Mouse (Mus musculus) hindbrain, embryonic 13.5 days (tissue): ENCODE measurements around the gene Znrf2. TPM values are rescaled to one million over a fixed set of nuclear protein-coding genes. Genes with fewer than 3 reads are reported as not detected.
A peak's percentile ranks its signal among the peaks of the same experiment; 100 is the strongest.
"Not testable (repeated sequence)": the region's sequence is repeated elsewhere in the genome, so short reads cannot be mapped to it uniquely, and the experiment has no call there.

Source experiments
- ATAC-seq: fragments of 200-750 bp; cut with Nextera tagmentation; 2 replicates; pipeline ENCODE4 v1.8.0; 2017; ENCODE audit warnings: moderate TSS enrichment; ENCODE audit not compliant: low FRiP score
- H3K27ac ChIP-seq: fragments of 300-500 bp; sonication (generic); 2 replicates; pipeline ENCODE4 v1.5.1; 2015; ENCODE audit warnings: inconsistent platforms, mild to moderate bottlenecking, moderate library complexity
- H3K27me3 ChIP-seq: fragments of 300-500 bp; sonication (generic); 2 replicates; pipeline ENCODE4 v1.6.1; 2015; ENCODE audit warnings: mild to moderate bottlenecking, inconsistent platforms
- H3K36me3 ChIP-seq: fragments of 300-500 bp; sonication (generic); 2 replicates; pipeline ENCODE4 v1.6.1; 2015; ENCODE audit warnings: mild to moderate bottlenecking, inconsistent platforms
- H3K4me1 ChIP-seq: fragments of 300-500 bp; sonication (generic); replicated peaks from 2 replicates; pipeline ENCODE4 v1.6.1; 2015; ENCODE audit warnings: inconsistent platforms
- H3K4me2 ChIP-seq: fragments of 300-500 bp; sonication (generic); 2 replicates; pipeline ENCODE4 v1.6.1; 2015; ENCODE audit warnings: inconsistent platforms, mild to moderate bottlenecking, moderate library complexity
- H3K4me3 ChIP-seq: fragments of 300-500 bp; sonication (generic); 2 replicates; pipeline ENCODE4 v1.5.1; 2015; ENCODE audit warnings: mild to moderate bottlenecking, inconsistent platforms
- H3K9ac ChIP-seq: fragments of 300-500 bp; sonication (generic); 2 replicates; pipeline ENCODE4 v1.6.1; 2015; ENCODE audit warnings: mild to moderate bottlenecking, inconsistent platforms
- H3K9me3 ChIP-seq: fragments of 300-500 bp; sonication (generic); 2 replicates; pipeline ENCODE4 v1.6.1; 2016; ENCODE audit warnings: inconsistent platforms
- WGBS: fragments of 180-500 bp; shearing (Covaris S2); methylation state at CpG from one replicate; pipeline ENCODE4 v1.1.7; 2015; 5-methylcytosine and 5-hydroxymethylcytosine counted together
- polyA plus RNA-seq: library from polyadenylated mRNA; unstranded; fragments of >200 nt; fragmentation: Nextera tagmentation; extraction: Ambion mirVana; gene quantifications from 2 replicates; pipeline ENCODE4 v1.2.1, GENCODE M21; 2015

The Znrf2 gene
- polyA plus RNA-seq, 1 experiment from 2014 or later: 5.6 TPM

- no peak overlapping the region for H3K4me3 ChIP-seq
- H3K36me3 ChIP-seq: no peaks in the 10 kb centered on the region
- H3K9me3 ChIP-seq: no peaks in the 10 kb centered on the region
- WGBS: 75% methylated on average over 11 of the region's 11 CpGs
- ATAC-seq: no peak
- H3K4me1 ChIP-seq: peaks cover 19% of the 10 kb centered on the region
- H3K9ac ChIP-seq: no peak overlapping the region
- no peak overlapping the region for H3K4me2 ChIP-seq
- H3K27ac ChIP-seq: 0 out of 2 replicates have a peak overlapping the region, but pooled peaks have one; percentile 25
- H3K27me3 ChIP-seq: 0 out of 2 replicates have a peak, but pooled peaks cover 4% of the 10 kb centered on the region
Measured at GRCm38 (mm10) chr6:54811546-54812250, 5.0 kb upstream of the Znrf2 start.

GRCm38 (mm10) chr6:54812276-54812675, 4.4 kb upstream of the Znrf2 start:
- Histone ChIP-seq H3K9ac (no peak overlapping the region), H3K4me2 (no peak overlapping the region), H3K9me3 (no peaks in the 10 kb centered on the region), H3K36me3 (no peaks in the 10 kb centered on the region), H3K4me1 (peaks cover 19% of the 10 kb centered on the region), H3K27ac (no peak overlapping the region), H3K27me3 (0 out of 2 replicates have a peak, but pooled peaks cover 4% of the 10 kb centered on the region), H3K4me3 (no peak overlapping the region)
- no peak for ATAC-seq
- WGBS: 91% methylated on average over 6 of the region's 6 CpGs

GRCm38 (mm10) chr6:54815428-54816130, 1.1 kb upstream of the Znrf2 start:
- H3K36me3 ChIP-seq: no peaks in the 10 kb centered on the region
- H3K9me3 ChIP-seq: no peaks in the 10 kb centered on the region
- peak overlapping the region; percentile 68 for H3K4me2 ChIP-seq
- no peak overlapping the region for H3K27ac ChIP-seq
- H3K9ac ChIP-seq: no peak overlapping the region
- H3K4me3 ChIP-seq: no peak overlapping the region
- 85% methylated on average over 9 of the region's 9 CpGs for WGBS
- H3K4me1 ChIP-seq: peaks cover 36% of the 10 kb centered on the region
- H3K27me3 ChIP-seq: 0 out of 2 replicates have a peak, but pooled peaks cover 4% of the 10 kb centered on the region
- ATAC-seq: no peak

GRCm38 (mm10) chr6:54817266-54817767, 601 bp downstream of the Znrf2 start:
- WGBS: 0% methylated on average over 34 of the region's 39 CpGs
- peak overlapping the region; percentile 94 for H3K9ac ChIP-seq

GRCm38 (mm10) chr6:54818389-54818788, 1.7 kb downstream of the Znrf2 start:
- no peaks in the 10 kb centered on the region for H3K36me3 ChIP-seq
- peak overlapping the region; percentile 68 for H3K4me2 ChIP-seq
- peak overlapping the region; percentile 87 for H3K4me3 ChIP-seq
- peaks cover 28% of the 10 kb centered on the region for H3K4me1 ChIP-seq
- WGBS: 50% methylated on average over 2 of the region's 2 CpGs
- no peaks in the 10 kb centered on the region for H3K9me3 ChIP-seq
- 0 out of 2 replicates have a peak, but pooled peaks cover 4% of the 10 kb centered on the region for H3K27me3 ChIP-seq
- ATAC-seq: no peak
- no peak overlapping the region for H3K27ac ChIP-seq
- 0 out of 2 replicates have a peak overlapping the region, but pooled peaks have one; percentile 94 for H3K9ac ChIP-seq

More at GRCm38 (mm10) chr6:54817266-54817767, 601 bp downstream of the Znrf2 start:
- peak; percentile 33 for ATAC-seq
- Histone ChIP-seq H3K27me3 (0 out of 2 replicates have a peak, but pooled peaks cover 4% of the 10 kb centered on the region), H3K4me2 (peak overlapping the region; percentile 68), H3K9me3 (no peaks in the 10 kb centered on the region), H3K4me3 (peak overlapping the region; percentile 87), H3K27ac (peak overlapping the region; percentile 97), H3K36me3 (no peaks in the 10 kb centered on the region), H3K4me1 (peaks cover 30% of the 10 kb centered on the region)

- no peak overlapping the region for H3K4me3 ChIP-seq
- peaks cover 28% of the 10 kb centered on the region for H3K4me1 ChIP-seq
- 0 out of 2 replicates have a peak overlapping the region, but pooled peaks have one; percentile 17 for H3K4me2 ChIP-seq
- ATAC-seq: no peak
- H3K27ac ChIP-seq: no peak overlapping the region
- no peaks in the 10 kb centered on the region for H3K9me3 ChIP-seq
- 0 out of 2 replicates have a peak, but pooled peaks cover 4% of the 10 kb centered on the region for H3K27me3 ChIP-seq
- 28% methylated on average over 4 of the region's 4 CpGs for WGBS
- no peak overlapping the region for H3K9ac ChIP-seq
- no peaks in the 10 kb centered on the region for H3K36me3 ChIP-seq
Measured at GRCm38 (mm10) chr6:54819272-54819671, 2.6 kb downstream of the Znrf2 start.

- H3K4me3 ChIP-seq: no peak overlapping the region
- WGBS: 60% methylated on average over 3 of the region's 3 CpGs
- H3K27ac ChIP-seq: no peak overlapping the region
- H3K9me3 ChIP-seq: no peaks in the 10 kb centered on the region
- no peak overlapping the region for H3K9ac ChIP-seq
- H3K4me1 ChIP-seq: peaks cover 28% of the 10 kb centered on the region
- ATAC-seq: no peak
- H3K4me2 ChIP-seq: no peak overlapping the region
- 0 out of 2 replicates have a peak, but pooled peaks cover 4% of the 10 kb centered on the region for H3K27me3 ChIP-seq
- H3K36me3 ChIP-seq: no peaks in the 10 kb centered on the region
Measured at GRCm38 (mm10) chr6:54819746-54820145, 3.0 kb downstream of the Znrf2 start.

- H3K4me3 ChIP-seq: no peak overlapping the region
- 89% methylated on average over 4 of the region's 4 CpGs for WGBS
- H3K27ac ChIP-seq: no peak overlapping the region
Measured at GRCm38 (mm10) chr6:54822348-54822747, 5.6 kb downstream of the Znrf2 start.

GRCm38 (mm10) chr6:54824561-54824960, 7.8 kb downstream of the Znrf2 start:
- H3K4me3 ChIP-seq, ATAC-seq, H3K9ac ChIP-seq, H3K4me2 ChIP-seq, H3K27me3 ChIP-seq, H3K36me3 ChIP-seq, H3K4me1 ChIP-seq, H3K9me3 ChIP-seq, H3K27ac ChIP-seq: not testable (repeated sequence)
- WGBS: 98% methylated on average over 2 of the region's 2 CpGs

More at GRCm38 (mm10) chr6:54822348-54822747, 5.6 kb downstream of the Znrf2 start:
- Histone ChIP-seq H3K4me1 (peaks cover 21% of the 10 kb centered on the region), H3K9ac (no peak overlapping the region), H3K36me3 (no peaks in the 10 kb centered on the region), H3K4me2 (no peak overlapping the region), H3K9me3 (no peaks in the 10 kb centered on the region), H3K27me3 (no peaks in the 10 kb centered on the region)
- ATAC-seq: no peak

- Histone ChIP-seq H3K9me3 (no peaks in the 10 kb centered on the region), H3K4me3 (no peak overlapping the region), H3K27ac (no peak overlapping the region), H3K27me3 (no peaks in the 10 kb centered on the region), H3K4me2 (no peak overlapping the region), H3K9ac (no peak overlapping the region), H3K36me3 (no peaks in the 10 kb centered on the region), H3K4me1 (peaks cover 9% of the 10 kb centered on the region)
- 79% methylated on average over 5 of the region's 5 CpGs for WGBS
- ATAC-seq: no peak
Measured at GRCm38 (mm10) chr6:54827481-54827880, 10.8 kb downstream of the Znrf2 start.

GRCm38 (mm10) chr6:54828274-54828673, 11.6 kb downstream of the Znrf2 start:
- H3K9me3 ChIP-seq: no peaks in the 10 kb centered on the region
- ATAC-seq: no peak
- H3K27ac ChIP-seq: no peak overlapping the region
- no peak overlapping the region for H3K9ac ChIP-seq
- no peak overlapping the region for H3K4me3 ChIP-seq
- H3K36me3 ChIP-seq: no peaks in the 10 kb centered on the region
- 90% methylated on average over 1 of the region's 1 CpGs for WGBS
- no peaks in the 10 kb centered on the region for H3K27me3 ChIP-seq
- peaks cover 9% of the 10 kb centered on the region for H3K4me1 ChIP-seq
- no peak overlapping the region for H3K4me2 ChIP-seq

- no peak for ATAC-seq
Measured at GRCm38 (mm10) chr6:54830048-54830772, 13.5 kb downstream of the Znrf2 start.

More at GRCm38 (mm10) chr6:54830048-54830772, 13.5 kb downstream of the Znrf2 start:
- Histone ChIP-seq H3K27me3 (no peaks in the 10 kb centered on the region), H3K4me1 (peaks cover 9% of the 10 kb centered on the region), H3K4me3 (no peak overlapping the region), H3K4me2 (no peak overlapping the region), H3K27ac (no peak overlapping the region), H3K36me3 (no peaks in the 10 kb centered on the region), H3K9ac (no peak overlapping the region), H3K9me3 (no peaks in the 10 kb centered on the region)
- 86% methylated on average over 7 of the region's 7 CpGs for WGBS
